Mouse (Mus musculus) midbrain, embryonic 13.5 days (tissue): ENCODE measurements around the gene Cxcr4. TPM values are rescaled to one million over a fixed set of nuclear protein-coding genes. Genes with fewer than 3 reads are reported as not detected.

Source experiments
- ATAC-seq: fragments of 200-750 bp; cut with Nextera tagmentation; 2 replicates; pipeline ENCODE4 v1.8.0; 2017; ENCODE audit warnings: mild to moderate bottlenecking, moderate TSS enrichment, moderate library complexity
- H3K27ac ChIP-seq: fragments of 300-500 bp; sonication (generic); 2 replicates; pipeline ENCODE4 v1.5.1; 2015; ENCODE audit warnings: inconsistent platforms, mild to moderate bottlenecking, moderate library complexity
- H3K27me3 ChIP-seq: fragments of 300-500 bp; sonication (generic); 2 replicates; pipeline ENCODE4 v1.6.1; 2015; ENCODE audit warnings: mild to moderate bottlenecking, inconsistent platforms
- H3K36me3 ChIP-seq: fragments of 300-500 bp; sonication (generic); 2 replicates; pipeline ENCODE4 v1.6.1; 2015; ENCODE audit warnings: mild to moderate bottlenecking, inconsistent platforms
- H3K4me1 ChIP-seq: fragments of 300-500 bp; sonication (generic); replicated peaks from 2 replicates; pipeline ENCODE4 v1.6.1; 2015; ENCODE audit warnings: inconsistent platforms
- H3K4me2 ChIP-seq: fragments of 300-500 bp; sonication (generic); replicated peaks from 2 replicates; pipeline ENCODE4 v1.6.1; 2015; ENCODE audit warnings: moderate library complexity, mild to moderate bottlenecking, inconsistent platforms
- H3K4me3 ChIP-seq: fragments of 300-500 bp; sonication (generic); replicated peaks from 2 replicates; pipeline ENCODE4 v1.5.1; 2015; ENCODE audit warnings: mild to moderate bottlenecking, inconsistent platforms
- H3K9ac ChIP-seq: fragments of 300-500 bp; sonication (generic); replicated peaks from 2 replicates; pipeline ENCODE4 v1.6.1; 2015; ENCODE audit warnings: mild to moderate bottlenecking, inconsistent platforms
- H3K9me3 ChIP-seq: fragments of 300-500 bp; sonication (generic); 2 replicates; pipeline ENCODE4 v1.6.1; 2016; ENCODE audit warnings: mild to moderate bottlenecking, inconsistent platforms
- WGBS: fragments of 180-500 bp; shearing (Covaris S2); methylation state at CpG from one replicate; pipeline ENCODE4 v1.1.7; 2015; 5-methylcytosine and 5-hydroxymethylcytosine counted together
- polyA plus RNA-seq: library from polyadenylated mRNA; unstranded; fragments of >200 nt; fragmentation: Nextera tagmentation; extraction: Ambion mirVana; gene quantifications from 2 replicates; pipeline ENCODE4 v1.2.1, GENCODE M21; 2015

Gene Cxcr4
- polyA plus RNA-seq, 1 experiment from 2014 or later, result 15.4 TPM

GRCm38 (mm10) chr1:128557953-128558352 is 34.1 kb downstream of the Cxcr4 start:
- Histone ChIP-seq H3K27ac (no peak overlapping the region), H3K9me3 (no peaks in the 10 kb centered on the region), H3K36me3 (no peaks in the 10 kb centered on the region), H3K27me3 (no peaks in the 10 kb centered on the region), H3K4me3 (no peak overlapping the region), H3K4me2 (no peak overlapping the region), H3K4me1 (no peaks in the 10 kb centered on the region), H3K9ac (no peak overlapping the region)
- WGBS, result 95% methylated on average over 4 of the region's 4 CpGs
- ATAC-seq, result no peak

- Histone ChIP-seq H3K4me2 (no peak overlapping the region), H3K4me1 (peaks cover 9% of the 10 kb centered on the region; the same call in 1 of the 2 replicates)
Measured at GRCm38 (mm10) chr1:128552545-128552944, 39.5 kb downstream of the Cxcr4 start.

GRCm38 (mm10) chr1:128551743-128552397 is 40.2 kb downstream of the Cxcr4 start:
- Histone ChIP-seq H3K4me2 (no peak overlapping the region), H3K36me3 (no peaks in the 10 kb centered on the region), H3K4me1 (peaks cover 14% of the 10 kb centered on the region; the same call in 1 of the 2 replicates), H3K27me3 (0 out of 2 replicates have a peak, but pooled peaks cover 3% of the 10 kb centered on the region), H3K9ac (no peak overlapping the region), H3K9me3 (no peaks in the 10 kb centered on the region), H3K4me3 (no peak overlapping the region), H3K27ac (no peak overlapping the region)
- 17% methylated on average over 8 of the region's 8 CpGs for WGBS
- ATAC-seq, result peak; percentile 79

More at GRCm38 (mm10) chr1:128552545-128552944, 39.5 kb downstream of the Cxcr4 start:
- H3K27me3 ChIP-seq, result 0 out of 2 replicates have a peak, but pooled peaks cover 3% of the 10 kb centered on the region
- no peaks in the 10 kb centered on the region for H3K36me3 ChIP-seq
- no peak overlapping the region for H3K4me3 ChIP-seq
- H3K9me3 ChIP-seq, result no peaks in the 10 kb centered on the region
- no peak for ATAC-seq
- H3K27ac ChIP-seq, result no peak overlapping the region
- no peak overlapping the region for H3K9ac ChIP-seq

GRCm38 (mm10) chr1:128549442-128549841 is 42.7 kb downstream of the Cxcr4 start:
- Histone ChIP-seq H3K4me1 (peaks cover 19% of the 10 kb centered on the region), H3K36me3 (no peaks in the 10 kb centered on the region), H3K4me3 (no peak overlapping the region), H3K9me3 (no peaks in the 10 kb centered on the region), H3K9ac (no peak overlapping the region), H3K27me3 (0 out of 2 replicates have a peak, but pooled peaks cover 3% of the 10 kb centered on the region), H3K4me2 (no peak overlapping the region), H3K27ac (no peak overlapping the region)
- 52% methylated on average over 5 of the region's 5 CpGs for WGBS
- ATAC-seq, result no peak

- 92% methylated on average over 3 of the region's 3 CpGs for WGBS
- no peak for ATAC-seq
- H3K4me3 ChIP-seq, result no peak overlapping the region
- H3K9me3 ChIP-seq, result no peaks in the 10 kb centered on the region
- no peak overlapping the region for H3K27ac ChIP-seq
- peaks cover 19% of the 10 kb centered on the region for H3K4me1 ChIP-seq
- no peak overlapping the region for H3K9ac ChIP-seq
- H3K27me3 ChIP-seq, result 0 out of 2 replicates have a peak, but pooled peaks cover 3% of the 10 kb centered on the region
- no peaks in the 10 kb centered on the region for H3K36me3 ChIP-seq
- no peak overlapping the region for H3K4me2 ChIP-seq
Measured at GRCm38 (mm10) chr1:128549007-128549406, 43.1 kb downstream of the Cxcr4 start.

- no peak overlapping the region for H3K27ac ChIP-seq
- no peak for ATAC-seq
- H3K4me2 ChIP-seq, result no peak overlapping the region
- H3K36me3 ChIP-seq, result no peaks in the 10 kb centered on the region
- no peaks in the 10 kb centered on the region for H3K9me3 ChIP-seq
- H3K27me3 ChIP-seq, result 0 out of 2 replicates have a peak, but pooled peaks cover 3% of the 10 kb centered on the region
- no peak overlapping the region for H3K9ac ChIP-seq
- no peak overlapping the region for H3K4me3 ChIP-seq
- WGBS, result 91% methylated on average over 5 of the region's 5 CpGs
- peaks cover 19% of the 10 kb centered on the region for H3K4me1 ChIP-seq
Measured at GRCm38 (mm10) chr1:128548220-128548998, 43.7 kb downstream of the Cxcr4 start.

- ATAC-seq, result no peak
- Histone ChIP-seq H3K36me3 (no peaks in the 10 kb centered on the region), H3K27me3 (0 out of 2 replicates have a peak, but pooled peaks cover 3% of the 10 kb centered on the region), H3K4me3 (no peak overlapping the region), H3K4me2 (no peak overlapping the region), H3K27ac (no peak overlapping the region), H3K9ac (no peak overlapping the region), H3K9me3 (no peaks in the 10 kb centered on the region), H3K4me1 (peaks cover 10% of the 10 kb centered on the region)
- 69% methylated on average over 6 of the region's 6 CpGs for WGBS
Measured at GRCm38 (mm10) chr1:128545672-128546071, 46.4 kb downstream of the Cxcr4 start.

- Histone ChIP-seq H3K27me3 (no peaks in the 10 kb centered on the region), H3K36me3 (no peaks in the 10 kb centered on the region), H3K27ac (no peak overlapping the region), H3K4me3 (no peak overlapping the region), H3K4me1 (peaks cover 25% of the 10 kb centered on the region), H3K9ac (no peak overlapping the region), H3K4me2 (no peak overlapping the region), H3K9me3 (no peaks in the 10 kb centered on the region)
- 87% methylated on average over 2 of the region's 2 CpGs for WGBS
- no peak for ATAC-seq
Measured at GRCm38 (mm10) chr1:128543137-128543536, 49.0 kb downstream of the Cxcr4 start.

- no peak overlapping the region for H3K27ac ChIP-seq
- peaks cover 25% of the 10 kb centered on the region for H3K4me1 ChIP-seq
- ATAC-seq, result no peak
- no peak overlapping the region for H3K4me2 ChIP-seq
- no peaks in the 10 kb centered on the region for H3K27me3 ChIP-seq
- 61% methylated on average over 3 of the region's 3 CpGs for WGBS
- H3K36me3 ChIP-seq, result no peaks in the 10 kb centered on the region
- no peak overlapping the region for H3K9ac ChIP-seq
- no peak overlapping the region for H3K4me3 ChIP-seq
- H3K9me3 ChIP-seq, result no peaks in the 10 kb centered on the region
Measured at GRCm38 (mm10) chr1:128542555-128542954, 49.5 kb downstream of the Cxcr4 start.

GRCm38 (mm10) chr1:128540213-128540612 is 51.9 kb downstream of the Cxcr4 start:
- Histone ChIP-seq H3K27me3 (no peaks in the 10 kb centered on the region), H3K27ac (no peak overlapping the region), H3K4me2 (no peak overlapping the region), H3K4me3 (no peak overlapping the region), H3K9ac (no peak overlapping the region), H3K9me3 (no peaks in the 10 kb centered on the region), H3K4me1 (peaks cover 15% of the 10 kb centered on the region), H3K36me3 (no peaks in the 10 kb centered on the region)
- ATAC-seq, result no peak
- WGBS, result 81% methylated on average over 2 of the region's 2 CpGs

GRCm38 (mm10) chr1:128539555-128539954 is 52.5 kb downstream of the Cxcr4 start:
- Histone ChIP-seq H3K9me3 (no peaks in the 10 kb centered on the region), H3K27ac (peak overlapping the region; percentile 61), H3K4me2 (peak overlapping the region; percentile 10; the same call in 1 of the 2 replicates), H3K36me3 (no peaks in the 10 kb centered on the region), H3K27me3 (no peaks in the 10 kb centered on the region), H3K4me1 (peaks cover 15% of the 10 kb centered on the region), H3K9ac (peak overlapping the region; percentile 30; the same call in 1 of the 2 replicates), H3K4me3 (no peak overlapping the region)
- WGBS, result 35% methylated on average over 10 of the region's 10 CpGs
- ATAC-seq, result 0 out of 2 replicates have a peak, but pooled peaks have one; percentile 34
